Mouse (Mus musculus) lung, adult 2 months (tissue): ENCODE data around the gene Gm28374. TPM values are rescaled to one million over a fixed set of nuclear protein-coding genes. Genes with fewer than 3 reads are reported as not detected.

Source experiments
- DNase-seq: peaks from one replicate; pipeline ENCODE4 v3.0.0; 2022
- H3K4me1 ChIP-seq: fragments of 200-500 bp; 2 replicates; pipeline ENCODE4 v1.6.1; 2011; ENCODE audit warnings: low read length; ENCODE audit not compliant: control insufficient read depth, insufficient read depth
- H3K4me3 ChIP-seq: fragments of 200-500 bp; replicated peaks from 2 replicates; pipeline ENCODE3; 2011; ENCODE audit warnings: low read depth, mild to moderate bottlenecking, control low read depth, low read length; ENCODE audit errors: extremely low read depth
- CTCF ChIP-seq: fragments of 200-500 bp; IDR thresholded peaks from 2 replicates; pipeline ENCODE4 v1.5.1; 2011; ENCODE audit warnings: mild to moderate bottlenecking, low read length, control low read depth; ENCODE audit not compliant: insufficient read depth
- POLR2A ChIP-seq: fragments of 200-500 bp; IDR thresholded peaks from 2 replicates; pipeline ENCODE4 v1.6.1; 2011; ENCODE audit warnings: low read depth, mild to moderate bottlenecking, control low read depth, low read length, borderline replicate concordance; ENCODE audit errors: extremely low read depth
- WGBS: fragments of 180-500 bp; shearing (Covaris S2); methylation state at CpG from one replicate; pipeline ENCODE4 v1.1.7; 2018; 5-methylcytosine and 5-hydroxymethylcytosine counted together
- polyA plus RNA-seq: library from polyadenylated mRNA; depleted of rRNA; stranded (reverse); fragments of >200 nt; gene quantifications from 2 replicates; pipeline ENCODE4 v1.2.3, GENCODE M21; 2012

Gene Gm28374
- polyA plus RNA-seq, 1 experiment, result 0.50 TPM

- no peak overlapping the region for H3K4me3 ChIP-seq
- TF ChIP-seq CTCF (no peak), POLR2A (no peak)
- no peak for DNase-seq
- 94% methylated on average over 13 of the region's 13 CpGs for WGBS
- H3K4me1 ChIP-seq, result peaks cover 4% of the 10 kb centered on the region
Observed at GRCm38 (mm10) chr19:6088841-6089240, 6.8 kb upstream of the Gm28374 start.

DNA sequence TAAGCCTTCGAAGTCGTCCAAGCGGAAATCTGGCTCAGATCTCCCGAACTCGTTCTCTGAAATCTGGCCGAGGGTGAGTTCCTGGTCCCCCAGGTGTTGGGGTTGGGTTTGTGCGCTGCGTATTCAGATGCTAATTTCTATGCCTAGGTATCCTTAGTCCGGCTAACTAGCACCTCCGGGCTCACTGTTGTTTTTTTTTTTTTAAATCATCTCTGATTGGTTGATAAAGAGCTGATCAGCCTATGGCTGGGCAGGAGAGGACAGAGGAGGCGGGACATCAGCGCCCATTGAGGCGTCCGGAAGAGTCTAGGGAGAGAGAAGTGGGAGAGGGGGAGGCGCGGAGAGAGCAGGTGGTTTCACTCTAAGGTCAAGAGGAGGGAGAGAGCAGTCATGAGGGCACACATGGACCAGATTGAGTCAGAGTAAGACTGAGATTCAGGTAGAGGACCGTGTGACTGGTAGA is 3.4 kb upstream of the Gm28374 start:
- WGBS, result under 1% methylated on average over 17 of the region's 17 CpGs
- peak; percentile 23 for DNase-seq
- peaks cover 7% of the 10 kb centered on the region for H3K4me1 ChIP-seq
- TF ChIP-seq POLR2A, result no peak
- TF ChIP-seq CTCF, result no peak
- peak overlapping the region; percentile 43 for H3K4me3 ChIP-seq

GRCm38 (mm10) chr19:6084478-6085248 is 2.6 kb upstream of the Gm28374 start, which contains the start of the genes Zfpl1 and Cdca5:
Gene Zfpl1 (minus strand): TSS chr19:6084956.
Gene Cdca5 (plus strand): TSS chr19:6084983.
- Histone ChIP-seq H3K4me3 (peak within 1 kb of the TSS; percentile 94), H3K4me1 (peaks cover 7% of the 10 kb centered on the region)
- WGBS, result under 1% methylated on average over 58 of the region's 58 CpGs
- TF ChIP-seq POLR2A (peak; percentile 76; the same call in 1 of the 2 replicates), CTCF (no peak)
- peak; percentile 96 for DNase-seq

DNA sequence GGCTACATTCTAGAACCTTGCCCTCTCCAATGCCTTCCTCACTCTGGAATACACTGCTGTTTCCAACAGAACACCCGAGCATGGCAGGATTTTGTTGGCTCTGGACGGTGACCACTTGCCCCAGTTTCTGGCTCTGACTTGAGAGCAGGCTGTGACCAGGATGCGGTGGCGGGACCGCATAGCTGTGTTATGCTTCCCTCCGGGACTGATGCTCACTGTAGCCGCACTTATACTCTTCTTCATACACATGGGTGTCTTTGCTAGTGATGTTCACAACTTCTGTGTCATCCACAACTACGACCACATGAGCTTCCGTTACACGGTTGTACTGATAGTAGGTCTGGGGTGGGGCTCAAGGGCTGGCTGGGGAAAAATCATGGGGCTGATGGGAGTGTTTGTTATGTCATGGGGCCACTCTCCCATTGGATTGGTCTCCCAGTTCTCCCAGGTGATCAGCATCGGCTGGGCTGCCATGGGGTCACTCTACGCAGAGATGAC is 2.0 kb downstream of the Gm28374 start, which contains the start of gene Tmem262:
TSS of gene Tmem262 (plus strand) at position 51 of the 498 bp plus-strand sequence.
- Histone ChIP-seq H3K4me1 (peaks cover 13% of the 10 kb centered on the region), H3K4me3 (no peak within 1 kb of the TSS)
- DNase-seq, result no peak
- 91% methylated on average over 12 of the region's 12 CpGs for WGBS
- TF ChIP-seq CTCF (no peak), POLR2A (no peak)

- peak within 1 kb of the TSS; percentile 80 for H3K4me3 ChIP-seq
- TF ChIP-seq POLR2A, result peak; percentile 60; the same call in 1 of the 2 replicates
- no peak for TF ChIP-seq CTCF
- WGBS, result under 1% methylated on average over 33 of the region's 33 CpGs
- DNase-seq, result peak; percentile 84
- peaks cover 6% of the 10 kb centered on the region for H3K4me1 ChIP-seq
Observed at GRCm38 (mm10) chr19:6076564-6077393, 5.3 kb downstream of the Gm28374 start, which contains the start of gene Vps51. Gene Vps51 (minus strand): TSS chr19:6077231.

DNA sequence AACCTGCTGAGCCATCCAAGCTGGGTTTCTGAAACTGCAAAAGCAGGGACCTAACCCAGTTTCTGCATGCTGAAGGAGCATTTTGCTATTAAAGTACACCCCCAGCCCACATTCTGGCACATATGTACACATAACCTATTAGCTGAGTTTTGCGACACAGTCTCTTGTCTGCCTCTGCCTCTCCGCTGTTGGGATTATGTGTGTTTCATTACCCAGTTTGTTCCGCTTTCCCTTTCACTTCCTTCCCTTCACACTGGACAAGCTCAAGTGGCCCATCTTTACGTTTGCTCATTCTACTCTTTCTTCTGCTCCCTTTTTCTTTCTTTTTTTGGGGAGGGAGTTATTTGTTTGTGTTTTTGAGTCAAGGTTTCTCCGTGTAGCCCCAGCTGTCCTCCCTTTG is 8.2 kb downstream of the Gm28374 start:
- H3K4me3 ChIP-seq, result no peak overlapping the region
- WGBS, result 82% methylated on average over 5 of the region's 5 CpGs
- TF ChIP-seq POLR2A (no peak), CTCF (no peak)
- no peak for DNase-seq
- peaks cover 6% of the 10 kb centered on the region for H3K4me1 ChIP-seq

- WGBS, result 89% methylated on average over 19 of the region's 19 CpGs
Observed at GRCm38 (mm10) chr19:6071261-6071660, 10.8 kb downstream of the Gm28374 start.

DNA sequence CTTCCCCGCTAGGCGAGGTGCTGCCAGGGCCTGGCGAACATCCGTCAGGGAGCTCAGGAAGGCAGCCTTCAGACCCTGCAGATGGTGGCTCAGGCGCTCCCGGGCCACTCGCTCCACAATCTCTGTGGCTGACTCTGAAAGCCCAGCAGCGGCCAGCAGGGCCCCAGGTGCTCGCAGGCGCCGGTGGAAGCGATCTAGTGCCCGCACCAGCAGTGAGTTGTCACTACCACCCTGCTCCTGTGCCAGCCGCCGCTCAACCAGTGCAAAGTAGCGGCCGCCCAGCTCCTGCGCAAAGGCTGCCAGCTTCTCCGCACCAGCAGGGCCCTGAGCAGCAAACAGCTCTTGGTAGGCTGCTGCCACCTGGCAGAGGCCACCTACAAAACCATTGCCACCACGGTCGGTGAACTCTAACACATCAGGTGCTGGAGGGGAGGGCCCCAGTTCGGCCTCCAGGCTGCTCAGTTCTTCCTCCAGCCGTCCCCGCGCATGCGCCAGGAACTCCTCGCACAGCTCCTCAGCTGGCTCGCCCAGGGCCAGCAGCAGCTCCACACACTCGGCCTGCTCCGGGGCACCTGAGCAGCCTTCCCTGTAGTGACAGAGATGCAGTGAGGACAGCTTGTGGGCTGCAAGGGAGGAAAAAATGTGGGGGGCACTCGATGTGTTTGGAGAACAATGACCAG is 11.3 kb downstream of the Gm28374 start:
- DNase-seq, result no peak
- Histone ChIP-seq H3K4me1 (peaks cover 8% of the 10 kb centered on the region; the same call in 1 of the 2 replicates), H3K4me3 (no peak overlapping the region)
- TF ChIP-seq CTCF, result no peak
- no peak for TF ChIP-seq POLR2A
- 89% methylated on average over 31 of the region's 31 CpGs for WGBS

More at GRCm38 (mm10) chr19:6071261-6071660, 10.8 kb downstream of the Gm28374 start:
- Histone ChIP-seq H3K4me3 (no peak overlapping the region), H3K4me1 (peaks cover 11% of the 10 kb centered on the region)
- TF ChIP-seq CTCF (no peak), POLR2A (no peak)
- no peak for DNase-seq

DNA sequence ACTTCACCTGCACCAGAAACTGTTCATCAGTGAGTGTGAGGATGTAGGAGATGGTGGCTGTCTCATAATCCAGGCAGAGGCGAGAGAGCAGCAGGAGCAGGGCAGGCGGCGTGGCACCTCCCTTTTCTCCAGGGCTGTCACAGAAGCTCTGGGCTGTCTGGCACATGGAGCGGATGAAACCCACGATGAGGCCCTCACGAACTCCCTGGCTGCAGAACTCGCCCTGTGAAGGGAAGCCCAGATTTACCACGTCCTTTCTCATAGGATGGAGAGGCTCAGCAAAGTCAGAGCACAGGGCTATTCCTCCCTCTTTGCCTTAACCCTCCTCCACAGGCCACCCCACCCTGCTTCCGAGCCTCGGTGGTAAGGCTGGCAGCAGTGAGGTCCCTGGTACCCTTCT is 12.2 kb downstream of the Gm28374 start:
- DNase-seq, result no peak
- WGBS, result 89% methylated on average over 10 of the region's 10 CpGs
- H3K4me1 ChIP-seq, result peaks cover 8% of the 10 kb centered on the region; the same call in 1 of the 2 replicates

More for the DNA sequence above, 12.2 kb downstream of the Gm28374 start:
- H3K4me3 ChIP-seq, result no peak overlapping the region
- no peak for TF ChIP-seq POLR2A
- TF ChIP-seq CTCF, result no peak
